Mouse (Mus musculus): Measurements from ENCODE around the gene Nhsl1.

DNA sequence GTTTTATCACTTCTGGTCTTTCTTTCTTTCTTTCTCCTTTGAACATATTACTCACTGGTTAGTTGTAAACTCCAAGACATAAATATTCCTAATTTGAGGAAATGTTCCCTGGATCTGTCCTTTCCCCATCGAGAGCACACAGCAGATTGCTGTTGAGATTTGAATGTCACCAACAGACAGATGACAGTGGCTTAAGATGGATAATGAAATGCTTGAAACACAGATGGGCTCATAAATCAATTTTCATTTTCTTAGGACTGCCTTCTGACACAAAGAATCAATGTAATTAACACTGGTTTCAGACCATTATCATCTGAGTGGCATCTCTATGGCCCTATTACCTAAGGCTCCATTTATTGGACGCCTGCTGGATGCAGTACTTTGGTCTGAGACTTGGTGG, 203.8 kb downstream of the Nhsl1 start:
- TF ChIP-seq CTCF (IDR thresholded peaks at IDR 0.05; ENCODE audit: borderline replicate concordance, insufficient read depth, low read depth, low read length) (no peak), POLR2A (IDR thresholded peaks at IDR 0.05; ENCODE audit: borderline replicate concordance, insufficient read depth, low read length) (no peak)

All from cerebellum, adult 2 months (tissue).